Mouse (Mus musculus): ENCODE data around the gene Tecta.

Tecta gene

DNA sequence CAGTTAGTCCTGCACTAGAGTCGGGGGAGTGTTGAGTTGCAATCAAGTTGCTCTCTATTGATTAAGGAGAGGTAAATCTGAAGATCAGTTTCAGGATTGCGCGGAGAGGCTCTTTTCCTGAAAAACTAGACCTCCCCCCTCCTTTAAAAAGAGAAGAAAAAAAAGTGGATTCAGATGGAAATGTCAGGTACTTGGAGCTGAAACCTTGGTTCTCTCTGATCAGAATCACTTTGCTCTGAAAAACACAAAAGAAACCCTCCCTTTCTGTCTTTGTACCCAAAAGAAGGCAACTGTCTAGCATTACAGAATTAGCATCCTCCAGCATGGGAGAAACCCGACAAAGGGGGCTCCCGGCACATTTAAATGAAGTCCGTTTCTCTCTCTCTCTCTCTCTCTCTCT is at the start of gene Tecta:
Tecta (minus strand) TSS at position 101 of the 400 bp plus-strand sequence.
- no peak for DNase-seq (ENCODE audit: extremely low spot score, low read depth, low spot score)

DNA sequence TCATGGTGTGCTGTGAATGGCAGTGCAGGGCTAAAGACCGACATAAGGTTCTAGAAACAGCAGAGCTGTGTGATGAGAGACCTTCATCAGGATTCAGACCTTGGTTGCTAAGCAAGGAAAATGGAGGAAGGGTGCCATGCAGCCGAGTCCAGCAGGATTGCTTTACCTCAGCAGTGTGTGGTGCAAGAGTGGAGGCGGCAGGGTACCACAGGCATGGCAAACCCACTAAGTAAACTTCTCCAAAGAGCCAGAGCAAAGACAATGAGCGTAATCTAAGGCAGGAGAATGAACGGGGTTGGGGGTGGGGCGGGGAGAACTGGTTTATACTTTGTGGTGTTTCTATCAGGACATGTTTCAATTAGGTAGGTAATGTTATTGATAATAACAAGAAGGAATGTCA is 49.3 kb upstream of the Tecta start:
- no peak for DNase-seq (ENCODE audit: extremely low spot score, low read depth, low spot score)

GRCm38 (mm10) chr9:42442100-42442499 is 42.4 kb upstream of the Tecta start:
- no peak for DNase-seq (ENCODE audit: extremely low spot score, low read depth, low spot score)

DNA sequence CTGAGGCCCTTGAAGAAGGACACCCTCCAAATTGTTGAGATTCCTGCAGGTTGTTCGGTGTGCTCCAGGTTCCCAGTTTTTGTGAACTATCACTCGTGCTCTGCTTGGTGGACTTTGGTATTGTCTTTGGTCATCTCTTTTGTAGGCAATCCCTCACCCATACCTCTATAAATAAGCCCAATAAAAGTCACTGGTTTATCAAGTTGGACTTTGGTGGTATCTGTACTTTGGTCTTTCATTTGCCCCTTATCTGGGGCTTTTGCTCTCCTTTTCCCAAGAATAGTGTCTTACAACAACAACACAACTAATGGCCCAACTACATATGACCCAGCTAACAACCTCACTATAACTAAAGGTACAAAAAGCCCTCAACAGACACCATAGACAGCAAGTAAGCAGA is 41.5 kb upstream of the Tecta start:
- no peak for DNase-seq (ENCODE audit: extremely low spot score, low read depth, low spot score)

- DNase-seq (ENCODE audit: extremely low spot score, low read depth, low spot score): no peak
These were observed 39.7 kb upstream of the Tecta start for GRCm38 (mm10) chr9:42439446-42439845.

DNA sequence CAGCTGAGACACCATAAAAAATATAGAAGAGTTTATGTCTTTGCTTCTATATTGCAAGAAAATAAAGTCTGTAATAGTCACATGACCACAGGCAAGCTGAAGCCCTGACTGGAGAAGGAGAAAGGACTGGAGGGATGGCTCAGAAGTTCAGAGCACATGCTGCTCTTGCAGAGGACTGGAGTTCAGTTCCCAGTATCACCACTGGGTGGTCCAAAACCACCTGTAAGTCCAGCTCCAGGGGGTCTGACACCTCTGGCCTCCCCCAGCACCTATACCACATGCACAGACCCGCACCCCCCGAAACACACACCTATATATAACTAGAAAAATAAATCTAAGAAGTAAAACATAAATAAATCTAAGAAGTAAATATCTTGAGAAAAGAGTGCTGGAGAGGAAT is 32.4 kb upstream of the Tecta start:
- no peak for DNase-seq (ENCODE audit: extremely low spot score, low read depth, low spot score)

DNA sequence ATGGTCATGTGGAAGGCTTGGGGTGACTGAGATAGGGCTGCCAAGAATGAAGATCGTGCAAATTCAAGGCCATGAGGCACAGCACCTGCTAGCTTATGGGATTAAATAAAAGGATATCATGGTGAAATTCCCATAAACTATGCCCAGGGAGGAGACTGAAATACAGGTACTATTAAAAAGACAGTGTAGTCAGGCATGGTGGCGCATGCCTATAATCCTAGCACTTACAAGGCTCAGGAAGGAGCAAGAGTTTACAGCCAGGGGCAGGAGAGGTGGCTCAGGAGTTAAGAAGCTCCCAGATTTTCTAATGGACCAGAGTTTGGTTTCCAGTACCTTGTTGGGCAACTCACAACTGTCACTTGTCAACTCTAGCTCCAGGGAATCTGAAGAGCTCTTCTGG is 31.9 kb upstream of the Tecta start:
- no peak for DNase-seq (ENCODE audit: extremely low spot score, low read depth, low spot score)

DNA sequence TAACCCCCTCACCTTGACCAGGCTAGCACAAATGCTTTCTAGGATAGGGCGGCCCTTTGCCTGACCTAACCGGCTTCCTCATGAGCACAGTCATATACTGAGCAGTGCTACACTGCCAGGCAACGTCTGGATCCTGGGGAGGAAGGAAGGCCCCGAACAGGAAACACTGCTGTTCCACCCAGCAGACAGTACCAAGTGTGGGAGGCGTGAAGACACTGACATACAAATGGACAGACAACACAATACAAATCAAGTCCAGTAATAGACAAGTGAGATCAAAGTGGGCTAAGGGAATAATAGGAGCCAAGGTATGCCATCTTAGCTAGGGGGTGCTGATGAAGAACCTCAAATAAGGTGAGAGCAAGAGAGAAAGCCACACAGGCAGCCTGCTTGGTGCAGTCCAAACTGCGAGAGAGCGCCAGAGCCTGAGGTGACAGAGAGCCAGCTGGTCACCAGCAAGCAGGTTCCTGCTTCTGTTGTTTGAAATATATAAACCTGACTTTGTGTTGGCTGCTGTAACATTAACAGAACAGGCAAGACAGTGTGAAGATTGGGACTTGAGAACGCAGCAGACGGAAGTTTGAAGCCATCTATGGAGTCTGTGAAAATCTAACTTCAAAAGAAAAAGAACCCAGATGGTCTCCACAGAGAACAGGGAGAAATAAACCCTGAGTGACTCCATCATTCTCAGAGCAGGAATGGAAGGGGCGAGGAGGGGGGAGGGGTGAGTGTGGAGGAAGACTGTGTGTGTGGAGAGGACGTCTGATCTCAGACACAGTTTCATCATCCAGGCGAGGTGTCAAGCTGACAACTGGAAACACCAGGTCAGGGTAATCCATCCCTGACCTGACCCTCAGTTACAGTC is 28.6 kb upstream of the Tecta start:
- DNase-seq (ENCODE audit: extremely low spot score, low read depth, low spot score): no peak

DNA sequence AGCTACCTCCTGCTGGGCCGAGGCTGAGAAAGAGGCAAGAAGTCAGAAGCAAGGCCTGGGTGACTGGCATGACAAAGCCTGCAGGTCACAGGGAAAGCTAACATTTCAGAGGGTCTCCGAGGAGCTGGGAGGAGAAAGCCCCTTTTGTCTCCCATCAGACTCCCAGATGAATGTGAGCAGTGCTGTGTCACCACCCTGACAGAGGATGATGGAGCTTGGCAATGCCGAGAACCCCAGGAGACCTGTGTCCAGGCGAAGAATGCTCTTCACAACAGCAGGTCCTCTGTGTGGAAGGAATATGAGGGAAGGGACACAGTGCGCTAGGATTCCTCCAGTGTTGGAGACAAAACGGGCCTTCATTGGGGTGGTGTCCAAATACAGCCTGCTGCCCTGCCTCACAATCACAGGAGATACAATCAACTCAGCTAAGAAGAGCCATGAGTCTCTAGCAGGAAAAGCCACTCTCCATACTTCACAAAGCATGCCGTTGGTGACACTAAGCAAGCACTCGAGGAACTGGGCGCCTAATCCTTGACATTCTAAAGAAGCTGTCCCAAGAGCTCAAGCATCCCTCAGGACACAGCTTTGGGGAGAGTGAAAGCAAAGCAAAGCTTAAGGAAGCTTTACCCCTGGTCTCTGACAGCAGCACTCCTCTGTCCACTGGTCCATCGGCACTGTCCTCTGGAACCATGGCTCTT is 27.1 kb upstream of the Tecta start:
- DNase-seq (ENCODE audit: extremely low spot score, low read depth, low spot score): no peak

DNA sequence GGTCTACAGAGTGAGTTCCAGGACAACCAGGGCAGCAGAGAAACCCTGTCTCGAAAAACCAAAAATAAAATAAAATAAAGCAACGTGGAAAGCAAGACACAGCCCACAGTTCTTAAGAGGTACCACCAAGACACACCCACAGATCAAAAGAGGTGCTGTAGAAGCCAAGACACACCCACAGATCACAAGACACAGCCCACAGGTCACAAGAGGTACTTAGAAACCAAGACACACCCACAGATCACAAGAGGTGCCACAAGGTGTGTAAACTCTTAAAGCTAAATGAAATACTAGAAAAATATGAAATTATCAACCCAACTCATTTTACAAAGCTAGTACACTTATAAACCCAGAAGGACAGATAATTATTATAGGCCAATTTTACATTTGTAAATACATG is 23.9 kb upstream of the Tecta start:
- DNase-seq (ENCODE audit: extremely low spot score, low read depth, low spot score): no peak

- no peak for DNase-seq (ENCODE audit: extremely low spot score, low read depth, low spot score)
These were observed 20.0 kb upstream of the Tecta start for GRCm38 (mm10) chr9:42419687-42420086.

- DNase-seq (ENCODE audit: extremely low spot score, low read depth, low spot score): no peak
These were observed 19.1 kb upstream of the Tecta start for GRCm38 (mm10) chr9:42418786-42419185.

DNA sequence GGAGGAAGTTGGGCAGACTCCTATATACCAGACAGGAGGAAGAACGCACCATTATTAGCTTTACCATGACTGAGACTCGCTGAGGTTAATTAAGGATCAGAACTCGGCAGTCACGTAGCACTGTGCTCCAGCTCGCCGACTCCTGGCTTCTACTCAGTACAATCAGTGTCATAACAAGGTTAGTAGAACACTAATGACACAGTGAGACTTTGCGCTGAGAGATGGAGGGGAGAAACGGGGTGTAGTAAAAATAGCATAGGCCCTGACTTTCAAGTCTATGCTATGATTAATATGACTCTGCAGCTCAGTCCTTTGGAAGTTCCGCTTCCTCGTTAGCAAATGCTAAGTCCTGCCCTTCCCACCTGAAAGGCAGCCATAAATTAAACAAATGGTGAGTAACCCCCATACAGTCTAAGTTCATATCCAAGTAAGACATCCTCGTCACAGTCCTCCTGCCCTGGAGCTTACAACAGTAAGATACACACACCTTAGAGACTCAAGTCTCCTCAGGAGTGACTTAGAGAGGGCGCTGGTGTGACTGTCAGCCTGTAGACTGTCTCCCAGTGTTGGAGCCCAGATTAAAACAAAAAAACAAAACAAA is 17.7 kb upstream of the Tecta start:
- no peak for DNase-seq (ENCODE audit: extremely low spot score, low read depth, low spot score)

DNA sequence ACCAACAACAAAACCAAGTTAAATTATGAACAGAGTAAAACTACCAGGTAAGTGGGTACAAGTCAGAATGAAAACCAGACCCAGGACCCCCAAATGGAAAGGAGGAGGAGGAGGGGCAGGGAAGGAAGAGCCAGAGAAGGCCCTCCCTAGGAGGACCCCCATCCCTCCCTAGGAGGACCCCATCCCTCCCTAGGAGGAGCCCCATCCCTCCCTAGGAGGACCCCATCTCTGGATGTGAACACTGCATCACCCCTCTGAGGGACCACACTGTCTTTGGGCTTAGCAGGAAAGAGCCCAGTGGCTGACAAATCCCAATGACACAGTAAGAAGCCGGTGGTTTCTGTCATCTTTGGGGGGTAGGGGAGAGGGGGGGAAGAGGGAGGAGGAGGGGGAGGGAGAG is 15.5 kb upstream of the Tecta start:
- DNase-seq (ENCODE audit: extremely low spot score, low read depth, low spot score): no peak

- no peak for DNase-seq (ENCODE audit: extremely low spot score, low read depth, low spot score)
These were observed 13.6 kb upstream of the Tecta start for GRCm38 (mm10) chr9:42413345-42413744.

- no peak for DNase-seq (ENCODE audit: extremely low spot score, low read depth, low spot score)
These were observed 11.6 kb upstream of the Tecta start for GRCm38 (mm10) chr9:42411296-42411695.

DNA sequence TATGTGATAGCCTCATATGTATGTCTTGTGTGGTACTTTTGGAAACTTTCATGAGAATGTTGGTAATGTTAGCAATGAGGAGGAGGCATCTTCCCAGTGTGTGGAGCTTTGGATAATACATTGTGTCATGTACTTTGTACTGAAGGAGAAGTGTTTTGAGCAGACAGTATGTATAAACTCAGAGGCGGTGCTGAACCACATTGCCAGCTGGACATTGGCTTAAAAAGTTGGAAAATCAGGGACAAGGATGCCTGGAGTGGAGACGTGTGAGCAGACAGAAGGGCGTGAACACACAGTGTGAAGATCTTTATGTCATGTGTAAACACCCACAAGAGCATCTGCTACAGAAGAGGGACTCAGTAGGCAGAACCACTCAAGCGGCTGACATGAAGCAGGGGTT is 6.0 kb upstream of the Tecta start:
- DNase-seq (ENCODE audit: extremely low spot score, low read depth, low spot score): no peak

GRCm38 (mm10) chr9:42401486-42401885 is 1.8 kb upstream of the Tecta start:
- no peak for DNase-seq (ENCODE audit: extremely low spot score, low read depth, low spot score)

GRCm38 (mm10) chr9:42396141-42396540 is 3.6 kb downstream of the Tecta start:
- no peak for DNase-seq (ENCODE audit: extremely low spot score, low read depth, low spot score)

GRCm38 (mm10) chr9:42394903-42395302 is 4.8 kb downstream of the Tecta start:
- DNase-seq (ENCODE audit: extremely low spot score, low read depth, low spot score): no peak

GRCm38 (mm10) chr9:42394321-42394720 is 5.4 kb downstream of the Tecta start:
- no peak for DNase-seq (ENCODE audit: extremely low spot score, low read depth, low spot score)

- DNase-seq (ENCODE audit: extremely low spot score, low read depth, low spot score): no peak
These were observed 6.8 kb downstream of the Tecta start for GRCm38 (mm10) chr9:42392927-42393326.

Measured in hindlimb bud, embryonic 11.5 days (tissue).